Mouse (Mus musculus): ENCODE results near the gene Bmp7.
A peak's percentile ranks its signal among the peaks of the same experiment; 100 is the strongest.

Gene Bmp7

GRCm38 (mm10) chr2:172937326-172938190, 2.6 kb downstream of the Bmp7 start:
- Histone ChIP-seq H3K4me3 (replicated peaks; ENCODE audit: low read length) (peak overlapping the region; percentile 8; the same call in 1 of the 2 replicates), H3K36me3 (ENCODE audit: insufficient read depth, low read length) (no peaks in the 10 kb centered on the region), H3K9me3 (ENCODE audit: low read length) (no peaks in the 10 kb centered on the region), H3K27me3 (ENCODE audit: insufficient read depth, low read length) (peaks cover 97% of the 10 kb centered on the region), H3K4me1 (replicated peaks; ENCODE audit: low read depth, low read length) (peaks cover 75% of the 10 kb centered on the region)
- no peak for TF ChIP-seq NANOG (IDR thresholded peaks at IDR 0.05; ENCODE audit: borderline replicate concordance, low read length)
- TF ChIP-seq CTCF (conservative IDR thresholded peaks at IDR 0.05; ENCODE audit: low read length) = no peak
- no peak for TF ChIP-seq POU5F1 (IDR thresholded peaks at IDR 0.05; ENCODE audit: borderline replicate concordance, low read length)

GRCm38 (mm10) chr2:172936844-172937243, 3.3 kb downstream of the Bmp7 start:
- Histone ChIP-seq H3K9me3 (ENCODE audit: low read length) (no peaks in the 10 kb centered on the region), H3K27me3 (ENCODE audit: insufficient read depth, low read length) (peaks cover 95% of the 10 kb centered on the region), H3K4me3 (replicated peaks; ENCODE audit: low read length) (no peak overlapping the region; the same call in 1 of the 2 replicates), H3K4me1 (replicated peaks; ENCODE audit: low read depth, low read length) (peaks cover 75% of the 10 kb centered on the region), H3K36me3 (ENCODE audit: insufficient read depth, low read length) (no peaks in the 10 kb centered on the region)
- TF ChIP-seq POU5F1 (IDR thresholded peaks at IDR 0.05; ENCODE audit: borderline replicate concordance, low read length) = no peak
- TF ChIP-seq CTCF (conservative IDR thresholded peaks at IDR 0.05; ENCODE audit: low read length) = no peak
- no peak for TF ChIP-seq NANOG (IDR thresholded peaks at IDR 0.05; ENCODE audit: borderline replicate concordance, low read length)

GRCm38 (mm10) chr2:172935776-172936562, 4.2 kb downstream of the Bmp7 start:
- TF ChIP-seq CTCF (conservative IDR thresholded peaks at IDR 0.05; ENCODE audit: low read length) (no peak), NANOG (IDR thresholded peaks at IDR 0.05; ENCODE audit: borderline replicate concordance, low read length) (no peak), POU5F1 (IDR thresholded peaks at IDR 0.05; ENCODE audit: borderline replicate concordance, low read length) (no peak)
- Histone ChIP-seq H3K27me3 (ENCODE audit: insufficient read depth, low read length) (peaks cover 91% of the 10 kb centered on the region), H3K4me3 (replicated peaks; ENCODE audit: low read length) (no peak overlapping the region; the same call in 1 of the 2 replicates), H3K4me1 (replicated peaks; ENCODE audit: low read depth, low read length) (peaks cover 69% of the 10 kb centered on the region), H3K9me3 (ENCODE audit: low read length) (no peaks in the 10 kb centered on the region), H3K36me3 (ENCODE audit: insufficient read depth, low read length) (no peaks in the 10 kb centered on the region)

GRCm38 (mm10) chr2:172934891-172935740, 5.0 kb downstream of the Bmp7 start:
- peaks cover 65% of the 10 kb centered on the region for H3K4me1 ChIP-seq (replicated peaks; ENCODE audit: low read depth, low read length)
- TF ChIP-seq CTCF (conservative IDR thresholded peaks at IDR 0.05; ENCODE audit: low read length) (no peak), POU5F1 (IDR thresholded peaks at IDR 0.05; ENCODE audit: borderline replicate concordance, low read length) (no peak), NANOG (IDR thresholded peaks at IDR 0.05; ENCODE audit: borderline replicate concordance, low read length) (no peak)
- peaks cover 90% of the 10 kb centered on the region for H3K27me3 ChIP-seq (ENCODE audit: insufficient read depth, low read length)
- no peaks in the 10 kb centered on the region for H3K36me3 ChIP-seq (ENCODE audit: insufficient read depth, low read length)
- H3K4me3 ChIP-seq (replicated peaks; ENCODE audit: low read length) = no peak overlapping the region; the same call in 1 of the 2 replicates
- H3K9me3 ChIP-seq (ENCODE audit: low read length) = no peaks in the 10 kb centered on the region

- H3K36me3 ChIP-seq (ENCODE audit: insufficient read depth, low read length) = no peaks in the 10 kb centered on the region
- H3K9me3 ChIP-seq (ENCODE audit: low read length) = no peaks in the 10 kb centered on the region
- peak overlapping the region; percentile 14; the same call in 1 of the 2 replicates for H3K4me3 ChIP-seq (replicated peaks; ENCODE audit: low read length)
- TF ChIP-seq NANOG (IDR thresholded peaks at IDR 0.05; ENCODE audit: borderline replicate concordance, low read length) (no peak), POU5F1 (IDR thresholded peaks at IDR 0.05; ENCODE audit: borderline replicate concordance, low read length) (no peak), CTCF (conservative IDR thresholded peaks at IDR 0.05; ENCODE audit: low read length) (no peak)
- peaks cover 64% of the 10 kb centered on the region for H3K4me1 ChIP-seq (replicated peaks; ENCODE audit: low read depth, low read length)
- H3K27me3 ChIP-seq (ENCODE audit: insufficient read depth, low read length) = peaks cover 84% of the 10 kb centered on the region
These were observed 5.7 kb downstream of the Bmp7 start for GRCm38 (mm10) chr2:172934420-172934788.

- no peak for TF ChIP-seq NANOG (IDR thresholded peaks at IDR 0.05; ENCODE audit: borderline replicate concordance, low read length)
- no peak for TF ChIP-seq CTCF (conservative IDR thresholded peaks at IDR 0.05; ENCODE audit: low read length)
- TF ChIP-seq POU5F1 (IDR thresholded peaks at IDR 0.05; ENCODE audit: borderline replicate concordance, low read length) = no peak
- Histone ChIP-seq H3K36me3 (ENCODE audit: insufficient read depth, low read length) (no peaks in the 10 kb centered on the region), H3K9me3 (ENCODE audit: low read length) (no peaks in the 10 kb centered on the region), H3K4me1 (replicated peaks; ENCODE audit: low read depth, low read length) (peaks cover 62% of the 10 kb centered on the region), H3K4me3 (replicated peaks; ENCODE audit: low read length) (peak overlapping the region; percentile 14; the same call in 1 of the 2 replicates), H3K27me3 (ENCODE audit: insufficient read depth, low read length) (peaks cover 79% of the 10 kb centered on the region)
These were observed 6.3 kb downstream of the Bmp7 start for GRCm38 (mm10) chr2:172933631-172934419.

- Histone ChIP-seq H3K27me3 (ENCODE audit: insufficient read depth, low read length) (peaks cover 66% of the 10 kb centered on the region), H3K9me3 (ENCODE audit: low read length) (peaks cover 9% of the 10 kb centered on the region), H3K36me3 (ENCODE audit: insufficient read depth, low read length) (no peaks in the 10 kb centered on the region), H3K4me3 (replicated peaks; ENCODE audit: low read length) (no peak overlapping the region), H3K4me1 (replicated peaks; ENCODE audit: low read depth, low read length) (peaks cover 37% of the 10 kb centered on the region)
- TF ChIP-seq CTCF (conservative IDR thresholded peaks at IDR 0.05; ENCODE audit: low read length) (no peak), POU5F1 (IDR thresholded peaks at IDR 0.05; ENCODE audit: borderline replicate concordance, low read length) (no peak), NANOG (IDR thresholded peaks at IDR 0.05; ENCODE audit: borderline replicate concordance, low read length) (no peak)
These were observed 8.8 kb downstream of the Bmp7 start for GRCm38 (mm10) chr2:172931137-172931898.
